Mouse (Mus musculus): ENCODE results near the gene Use1.

Gene Use1

GRCm38 (mm10) chr8:71401454-71401853, 34.8 kb downstream of the Use1 start:
- DNase-seq (ENCODE audit: extremely low read depth, insufficient read length, low spot score): no peak

GRCm38 (mm10) chr8:71402446-71402964, 35.9 kb downstream of the Use1 start:
- no peak for DNase-seq (ENCODE audit: extremely low read depth, insufficient read length, low spot score)

- no peak for DNase-seq (ENCODE audit: extremely low read depth, insufficient read length, low spot score)
Measured at GRCm38 (mm10) chr8:71403107-71403885, 36.6 kb downstream of the Use1 start.

GRCm38 (mm10) chr8:71404011-71404410, 37.4 kb downstream of the Use1 start:
- no peak for DNase-seq (ENCODE audit: extremely low read depth, insufficient read length, low spot score)

GRCm38 (mm10) chr8:71404951-71405351, 38.3 kb downstream of the Use1 start:
- no peak for DNase-seq (ENCODE audit: extremely low read depth, insufficient read length, low spot score)

- peak; percentile 98 for DNase-seq (ENCODE audit: extremely low read depth, insufficient read length, low spot score)
Measured at GRCm38 (mm10) chr8:71405401-71406098, 38.9 kb downstream of the Use1 start, which contains the start of gene Ankle1. Gene Ankle1 (plus strand): TSS chr8:71406010.

- DNase-seq (ENCODE audit: extremely low read depth, insufficient read length, low spot score): peak; percentile 82
Measured at GRCm38 (mm10) chr8:71406099-71407015, 39.7 kb downstream of the Use1 start.

- DNase-seq (ENCODE audit: extremely low read depth, insufficient read length, low spot score): no peak
Measured at GRCm38 (mm10) chr8:71407441-71407840, 40.8 kb downstream of the Use1 start.

- no peak for DNase-seq (ENCODE audit: extremely low read depth, insufficient read length, low spot score)
Measured at GRCm38 (mm10) chr8:71408231-71408630, 41.6 kb downstream of the Use1 start.

GRCm38 (mm10) chr8:71411535-71412273, 45.1 kb downstream of the Use1 start:
- DNase-seq (ENCODE audit: extremely low read depth, insufficient read length, low spot score): peak; percentile 53
